Mouse (Mus musculus) urinary bladder, postnatal 25 days (tissue): ENCODE measurements around the gene Wdr90.

Experiments
- DNase-seq: peaks from one replicate; pipeline ENCODE4 v3.0.0; 2022; ENCODE audit warnings: low spot score

Gene Wdr90

GRCm38 (mm10) chr17:25843636-25844395 lies 17.5 kb downstream of the Wdr90 start:
- DNase-seq = no peak

DNA sequence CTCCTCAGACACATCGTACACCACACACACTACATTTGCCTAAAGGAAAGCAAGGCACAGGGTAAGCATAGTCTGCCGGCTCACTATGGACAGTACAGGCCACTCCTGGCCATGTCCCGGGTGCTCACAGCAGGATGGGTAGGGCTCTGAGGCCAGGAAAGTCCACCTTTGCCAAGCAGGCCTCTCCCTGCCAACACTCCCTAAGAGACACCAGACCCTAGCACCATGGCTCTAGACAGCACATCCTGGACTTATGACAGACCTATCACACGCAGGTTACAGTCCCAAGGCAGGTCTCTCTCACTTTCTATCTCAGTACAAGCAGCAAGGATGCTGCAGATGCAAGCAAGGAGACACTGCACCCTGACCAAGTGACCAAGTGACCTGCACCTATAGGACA lies 18.2 kb downstream of the Wdr90 start:
- DNase-seq = no peak

DNA sequence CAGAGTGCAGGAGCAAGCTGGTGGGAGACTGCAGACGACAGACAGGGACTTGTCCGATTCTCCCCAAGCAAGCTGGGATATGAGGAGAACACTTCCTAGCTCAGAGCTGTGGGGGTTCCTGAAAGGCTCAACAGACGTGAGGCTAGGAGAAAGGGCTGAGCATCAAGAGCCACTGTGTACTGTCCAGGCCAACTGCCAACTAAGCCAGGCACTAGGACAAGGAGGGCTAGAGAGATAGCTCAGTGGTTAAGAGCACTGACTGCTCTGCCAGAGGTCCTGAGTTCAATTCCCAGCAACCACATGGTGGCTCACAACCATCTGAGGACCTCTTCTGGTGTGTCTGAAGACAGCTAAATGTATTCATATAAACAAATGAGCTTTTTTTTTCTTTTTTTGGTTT lies 18.8 kb downstream of the Wdr90 start:
- no peak for DNase-seq

- no peak for DNase-seq
Measured at GRCm38 (mm10) chr17:25841117-25841880, 20.0 kb downstream of the Wdr90 start, which contains the start of gene Gm20683. TSS of gene Gm20683 (minus strand) at chr17:25841763.

GRCm38 (mm10) chr17:25840519-25840918 lies 20.8 kb downstream of the Wdr90 start:
- no peak for DNase-seq

DNA sequence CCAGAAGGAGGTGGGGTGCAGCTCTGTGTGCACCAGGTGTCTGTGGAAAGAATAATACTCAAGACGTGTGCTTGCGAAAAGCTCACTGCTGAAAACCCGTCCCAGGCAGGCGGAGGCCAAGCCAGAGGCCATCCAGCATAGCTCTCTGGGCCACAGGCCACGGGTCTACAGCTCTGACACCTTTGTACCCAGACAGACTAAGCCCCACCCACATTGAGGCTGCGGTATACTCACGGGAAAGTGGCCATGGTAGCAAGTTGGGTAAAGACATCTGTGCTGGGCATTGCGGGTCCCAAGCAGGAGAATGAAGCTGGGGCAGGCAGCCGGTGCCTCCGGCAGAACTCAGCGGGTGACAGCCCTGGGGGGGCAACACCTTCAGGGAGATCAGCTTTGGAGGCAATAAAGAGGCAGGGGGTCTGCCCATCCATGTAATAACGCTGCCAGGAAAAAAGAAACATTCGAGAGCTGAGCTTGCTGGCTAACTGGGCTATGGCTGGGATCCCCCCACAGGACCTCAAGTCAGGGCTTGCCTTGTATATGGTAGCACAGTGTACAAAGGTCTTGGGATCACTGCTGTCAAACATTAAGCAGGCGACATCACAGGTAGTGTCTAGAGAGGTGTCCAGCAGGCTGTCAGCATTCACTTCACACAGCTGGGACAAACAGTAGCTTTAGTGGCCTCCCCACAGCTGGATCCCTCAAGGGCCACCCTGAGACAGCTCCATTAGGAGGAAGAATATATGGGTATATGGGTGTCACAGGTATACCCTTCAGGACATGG lies 21.7 kb downstream of the Wdr90 start:
- no peak for DNase-seq

DNA sequence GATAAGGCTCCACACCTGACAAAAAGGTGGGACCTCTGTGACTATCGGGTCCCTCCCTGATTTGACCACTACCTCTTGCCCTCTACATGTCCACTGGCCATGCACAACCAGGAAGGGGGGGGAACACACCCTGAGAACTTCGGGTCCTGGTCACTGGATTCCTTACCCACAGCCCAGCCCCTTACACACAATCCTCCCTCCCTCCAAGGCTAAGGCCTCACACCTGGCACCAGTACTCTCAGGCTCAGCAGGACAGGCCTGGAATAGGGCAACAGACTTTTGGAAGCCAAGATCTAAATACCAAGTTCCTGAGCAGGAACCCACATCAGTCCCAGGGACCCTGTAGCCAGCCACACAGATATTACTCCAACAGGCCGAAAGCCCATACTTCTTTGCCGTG lies 22.4 kb downstream of the Wdr90 start:
- no peak for DNase-seq

GRCm38 (mm10) chr17:25837533-25837932 lies 23.8 kb downstream of the Wdr90 start:
- DNase-seq = no peak

- DNase-seq = peak; percentile 61
Measured at GRCm38 (mm10) chr17:25837076-25837410, 24.3 kb downstream of the Wdr90 start, which contains the start of gene Rhbdl1. TSS of gene Rhbdl1 (minus strand) at chr17:25837295.

DNA sequence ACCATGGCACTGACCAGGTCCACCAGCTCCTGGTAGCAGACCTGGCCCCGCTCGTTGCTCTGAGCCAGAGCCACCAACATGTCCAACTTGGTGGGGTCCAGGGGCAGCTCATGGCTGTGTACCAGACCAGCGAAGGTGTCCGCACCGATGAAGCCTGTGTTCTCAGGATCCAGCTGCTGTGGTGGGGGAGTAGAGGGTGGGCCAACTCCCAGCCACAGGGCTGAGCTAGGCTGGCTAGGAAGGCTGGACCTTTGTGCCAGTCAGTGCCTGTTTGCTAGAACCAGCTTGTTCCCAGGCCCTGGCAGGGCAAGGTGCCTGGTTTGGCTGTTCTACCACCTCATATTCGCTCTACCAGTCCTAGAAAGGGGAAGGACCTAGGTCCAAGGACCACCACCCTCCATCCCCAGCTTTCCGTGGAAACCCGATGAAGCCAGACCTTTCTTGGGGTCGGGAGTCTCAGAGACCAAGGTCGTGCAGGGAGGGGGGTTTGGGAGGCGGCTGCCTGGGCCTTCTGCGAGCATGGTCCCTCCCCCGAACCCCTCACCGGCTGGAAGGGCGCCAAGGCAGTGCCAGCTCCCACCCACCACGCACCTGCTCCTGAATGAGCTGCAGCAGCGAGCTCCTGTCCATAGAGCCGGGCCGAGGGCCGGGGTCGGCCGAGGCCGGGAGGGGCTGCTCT lies 24.8 kb downstream of the Wdr90 start:
- DNase-seq = no peak

DNA sequence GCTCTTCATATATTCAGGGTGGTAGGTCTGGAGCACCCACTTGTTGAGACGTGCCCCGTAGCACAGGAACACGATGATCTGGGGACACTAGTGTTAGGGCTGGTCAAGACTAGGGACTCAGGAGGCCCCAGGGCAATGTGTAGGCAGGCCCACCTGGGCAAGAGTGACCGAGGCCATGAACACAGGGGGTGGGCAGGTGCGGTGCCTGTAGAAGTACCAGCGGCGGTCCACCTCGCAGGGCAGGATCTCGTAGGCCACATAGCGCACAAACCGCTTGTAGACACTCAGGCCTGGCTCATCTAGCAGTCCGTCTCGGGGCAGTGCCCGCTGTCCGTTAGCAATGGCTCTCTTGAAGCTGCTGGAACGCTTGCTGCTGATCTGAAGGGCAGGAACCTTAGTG lies 25.5 kb downstream of the Wdr90 start:
- no peak for DNase-seq

- DNase-seq = no peak
Measured at GRCm38 (mm10) chr17:25835301-25835700, 26.0 kb downstream of the Wdr90 start.

DNA sequence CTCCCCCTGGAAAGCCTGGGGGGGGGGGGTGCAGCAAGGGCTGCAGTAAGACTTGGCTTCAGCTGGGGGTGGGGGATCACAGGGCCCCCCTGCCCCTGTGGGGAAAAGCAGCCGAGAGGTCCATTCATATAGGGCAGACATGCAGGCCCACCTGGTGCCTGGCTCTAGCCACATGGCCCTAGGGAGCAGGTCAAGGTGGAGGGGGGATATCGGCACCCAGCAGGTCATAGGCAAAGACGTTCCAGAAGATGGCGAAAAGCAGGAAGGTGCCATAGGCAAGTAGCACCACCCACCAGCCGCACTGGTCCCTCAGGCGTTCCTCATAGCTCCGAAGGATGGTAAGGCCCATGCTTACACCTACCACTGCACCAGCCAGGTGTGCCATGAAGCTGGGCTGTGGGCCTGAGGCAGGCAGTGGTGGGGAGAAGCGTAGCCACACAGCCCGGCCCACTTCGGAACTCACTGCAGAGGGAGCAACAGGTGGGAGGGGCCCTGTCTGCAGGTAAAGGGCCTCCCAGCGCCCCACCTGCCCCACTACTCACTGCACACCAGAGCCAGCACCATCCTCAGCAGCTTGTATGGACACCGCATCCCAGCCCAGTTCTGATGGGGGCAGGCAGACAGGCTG lies 26.6 kb downstream of the Wdr90 start:
- DNase-seq = no peak

- DNase-seq = no peak
Measured at GRCm38 (mm10) chr17:25833961-25834594, 27.2 kb downstream of the Wdr90 start.

DNA sequence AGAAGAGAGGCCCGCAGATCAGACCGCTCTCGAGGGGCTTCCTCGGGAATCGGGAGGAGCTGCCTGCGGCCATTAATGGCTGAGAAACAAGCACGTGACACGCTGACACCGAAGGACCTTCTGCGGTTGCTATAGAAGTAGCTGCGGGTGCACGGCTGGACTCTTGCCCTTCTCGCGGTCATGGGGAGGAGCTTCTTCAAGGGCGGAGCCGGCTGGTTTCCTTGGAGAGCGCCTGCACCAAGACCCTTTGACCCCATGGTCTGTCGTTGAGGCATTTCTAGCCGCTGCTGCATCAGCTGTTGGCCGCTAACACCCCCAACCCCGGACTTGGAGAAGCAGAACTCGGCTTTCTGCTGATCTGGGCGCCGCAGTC lies 28.0 kb downstream of the Wdr90 start, which contains the start of gene Stub1:
Stub1 (minus strand) TSS at position 114 of the 373 bp plus-strand sequence.
- peak; percentile 82 for DNase-seq

GRCm38 (mm10) chr17:25832436-25833290 lies 28.6 kb downstream of the Wdr90 start:
- DNase-seq = peak; percentile 99

DNA sequence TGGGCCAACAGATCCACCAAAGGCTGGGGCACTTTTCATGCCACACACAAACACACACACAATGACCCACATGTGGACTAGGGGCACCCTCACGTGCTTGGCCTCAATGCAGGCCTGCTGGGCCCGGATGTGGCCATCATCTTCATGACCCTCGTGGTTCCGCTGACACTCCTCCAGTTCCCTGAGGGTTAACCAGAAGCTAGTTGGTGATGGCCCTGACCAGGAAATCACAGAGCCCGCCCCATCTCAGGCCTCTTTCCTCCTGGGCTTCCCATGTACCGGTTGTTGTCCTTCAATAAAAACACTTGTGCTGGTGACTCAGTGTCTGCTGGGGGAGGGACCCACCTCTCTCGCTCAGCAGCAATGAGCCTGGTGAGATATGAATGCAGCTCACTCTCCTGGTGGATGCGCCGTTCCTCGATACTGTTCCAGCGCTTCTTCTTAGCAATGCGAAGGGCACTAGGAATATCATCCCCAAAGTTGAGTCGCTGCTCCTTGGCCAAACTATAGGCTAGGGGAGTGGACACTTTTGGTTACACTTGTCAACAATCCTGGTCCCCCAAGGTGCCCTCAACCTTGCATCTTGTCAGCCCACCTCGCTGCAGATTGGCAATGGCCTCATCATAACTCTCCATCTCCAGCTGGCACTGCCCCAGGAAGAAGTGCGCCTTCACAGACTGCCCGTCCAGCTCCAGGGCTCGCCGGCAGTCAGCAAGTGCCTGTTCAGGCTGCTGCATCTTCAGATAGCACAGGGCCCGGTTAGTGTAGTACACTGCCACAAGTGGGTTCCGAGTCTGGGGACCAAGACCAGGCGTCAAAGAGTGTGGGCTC lies 29.6 kb downstream of the Wdr90 start:
- DNase-seq = no peak

- no peak for DNase-seq
Measured at GRCm38 (mm10) chr17:25830806-25831431, 30.4 kb downstream of the Wdr90 start.
